ENCODE assay signal across 15 mouse cellular contexts in the genomic region with DNA sequence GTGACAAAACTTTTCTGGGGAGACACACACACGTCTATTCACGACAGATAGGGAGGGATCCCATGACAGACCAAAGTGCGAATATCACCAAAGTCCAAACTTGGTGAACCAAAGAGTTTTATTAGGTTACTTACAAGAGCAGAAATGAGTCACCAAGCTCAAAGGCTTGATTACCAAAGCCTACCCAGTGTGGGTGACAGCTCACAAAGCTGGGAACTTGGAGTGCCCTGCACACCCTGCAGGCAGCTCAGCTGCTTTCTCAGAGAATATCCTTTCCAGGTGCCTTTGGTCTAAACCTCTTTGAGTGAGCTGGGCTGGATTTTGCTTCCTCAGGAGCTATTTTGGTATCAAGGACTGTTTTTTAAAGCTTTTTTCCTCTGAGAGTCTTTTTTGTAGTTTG. TPM values are rescaled to one million over a fixed set of nuclear protein-coding genes. Genes with fewer than 3 reads are reported as not detected.
"Had no signal": no experiment of that assay in that cellular context is flagged by ENCODE, and none has a peak within 500 bp of the region (broad histone marks: within the 10 kb centered on the region; RNA-seq: fewer than 3 reads in every experiment).

No protein-coding gene starts in this region.

- H3K36me3 ChIP-seq: limb, embryonic 15.5 days; midbrain, embryonic 12.5 days; neural tube, embryonic 15.5 days had no signal

- H3K9me3 ChIP-seq: limb, embryonic 15.5 days; midbrain, embryonic 12.5 days; neural tube, embryonic 15.5 days had no signal

- H3K4me1 ChIP-seq: limb, embryonic 15.5 days; midbrain, embryonic 12.5 days; neural tube, embryonic 15.5 days had no signal

- DNase-seq: kidney, postnatal 25 days; layer of hippocampus, adult 9-11 months; lung, adult 18-20 months; right cerebral cortex, adult 18-20 months; right cerebral cortex, postnatal 25 days; thymus, adult 18-20 months; thymus, postnatal 14 days had no signal

- H3K27me3 ChIP-seq: limb, embryonic 15.5 days; midbrain, embryonic 12.5 days; neural tube, embryonic 15.5 days had no signal

- H3K27ac ChIP-seq: limb, embryonic 15.5 days; liver, embryonic 14.5 days; midbrain, embryonic 12.5 days; neural tube, embryonic 15.5 days; stomach, postnatal 0 days had no signal

- H3K4me2 ChIP-seq: limb, embryonic 15.5 days; midbrain, embryonic 12.5 days; neural tube, embryonic 15.5 days had no signal

- H3K4me3 ChIP-seq: limb, embryonic 15.5 days; midbrain, embryonic 12.5 days; myocyte; neural tube, embryonic 15.5 days had no signal

- H3K9ac ChIP-seq: limb, embryonic 15.5 days; liver, embryonic 14.5 days; midbrain, embryonic 12.5 days; neural tube, embryonic 15.5 days had no signal

RNA-seq across cellular contexts. Expression of gene Stk31, which starts 15.4 kb away (rescaled TPM):
- total RNA-seq: megakaryocyte-erythroid progenitor cell, adult 5-6 weeks had no signal
- polyA plus RNA-seq: liver, embryonic 14.5 days; midbrain, embryonic 12.5 days; myocyte; neural tube, embryonic 11.5 days; stomach, postnatal 0 days had no signal
